Mouse (Mus musculus) forebrain, embryonic 10.5 days (tissue): ENCODE measurements around the gene Col13a1. TPM values are rescaled to one million over a fixed set of nuclear protein-coding genes. Genes with fewer than 3 reads are reported as not detected.
A peak's percentile ranks its signal among the peaks of the same experiment; 100 is the strongest.

Experiments
- DNase-seq: peaks from one replicate; pipeline ENCODE4 v3.0.0-alpha.2; 2017; ENCODE audit warnings: low spot score; ENCODE audit errors: extremely low spot score
- H3K27ac ChIP-seq: fragments of 300-500 bp; sonication (generic); 2 replicates; pipeline ENCODE4 v1.5.1; 2016; ENCODE audit warnings: mild to moderate bottlenecking
- H3K27me3 ChIP-seq: fragments of 300-500 bp; sonication (generic); 2 replicates; pipeline ENCODE4 v1.6.1; 2016; ENCODE audit warnings: mild to moderate bottlenecking; ENCODE audit not compliant: poor library complexity, severe bottlenecking
- H3K36me3 ChIP-seq: fragments of 300-500 bp; sonication (generic); replicated peaks from 2 replicates; pipeline ENCODE4 v1.6.1; 2016; ENCODE audit warnings: mild to moderate bottlenecking, moderate library complexity
- H3K4me1 ChIP-seq: fragments of 300-500 bp; sonication (generic); 2 replicates; pipeline ENCODE4 v1.6.1; 2016
- H3K4me3 ChIP-seq: fragments of 300-500 bp; sonication (generic); 2 replicates; pipeline ENCODE4 v1.5.1; 2016; ENCODE audit warnings: mild to moderate bottlenecking, moderate library complexity
- H3K9me3 ChIP-seq: fragments of 300-500 bp; sonication (generic); 2 replicates; pipeline ENCODE4 v1.6.1; 2016; ENCODE audit warnings: mild to moderate bottlenecking, moderate library complexity
- WGBS: fragments of 180-500 bp; shearing (Covaris S2); methylation state at CpG from one replicate; pipeline ENCODE4 v1.1.7; 2016; 5-methylcytosine and 5-hydroxymethylcytosine counted together
- polyA plus RNA-seq: library from polyadenylated mRNA; unstranded; fragments of >200 nt; fragmentation: Nextera tagmentation; extraction: Ambion mirVana; gene quantifications from 2 replicates; pipeline ENCODE4 v1.2.1, GENCODE M21; 2016

Col13a1 gene
- polyA plus RNA-seq, 1 experiment from 2014 or later: 3.2 TPM

- WGBS: 65% methylated on average over 5 of the region's 5 CpGs
- Histone ChIP-seq H3K9me3 (no peaks in the 10 kb centered on the region), H3K27ac (no peak overlapping the region), H3K4me3 (no peak overlapping the region), H3K27me3 (no peaks in the 10 kb centered on the region), H3K36me3 (no peaks in the 10 kb centered on the region), H3K4me1 (peaks cover 13% of the 10 kb centered on the region)
- no peak for DNase-seq
Observed at GRCm38 (mm10) chr10:61953916-61954315, 25.0 kb downstream of the Col13a1 start.

GRCm38 (mm10) chr10:61949542-61949941 is 29.4 kb downstream of the Col13a1 start:
- no peak overlapping the region for H3K4me3 ChIP-seq
- 82% methylated on average over 6 of the region's 6 CpGs for WGBS
- DNase-seq: no peak
- no peak overlapping the region for H3K27ac ChIP-seq
- H3K4me1 ChIP-seq: peaks cover 14% of the 10 kb centered on the region
- no peaks in the 10 kb centered on the region for H3K36me3 ChIP-seq
- H3K27me3 ChIP-seq: 0 out of 2 replicates have a peak, but pooled peaks cover 3% of the 10 kb centered on the region
- no peaks in the 10 kb centered on the region for H3K9me3 ChIP-seq

- H3K4me3 ChIP-seq: no peak overlapping the region
- 95% methylated on average over 2 of the region's 2 CpGs for WGBS
Observed at GRCm38 (mm10) chr10:61944386-61944785, 34.5 kb downstream of the Col13a1 start.

GRCm38 (mm10) chr10:61943480-61943879 is 35.4 kb downstream of the Col13a1 start:
- DNase-seq: no peak
- no peaks in the 10 kb centered on the region for H3K9me3 ChIP-seq
- 61% methylated on average over 10 of the region's 10 CpGs for WGBS

More at GRCm38 (mm10) chr10:61944386-61944785, 34.5 kb downstream of the Col13a1 start:
- H3K36me3 ChIP-seq: no peaks in the 10 kb centered on the region
- H3K9me3 ChIP-seq: no peaks in the 10 kb centered on the region
- no peak overlapping the region for H3K27ac ChIP-seq
- peaks cover 29% of the 10 kb centered on the region for H3K4me1 ChIP-seq
- 0 out of 2 replicates have a peak, but pooled peaks cover 12% of the 10 kb centered on the region for H3K27me3 ChIP-seq
- DNase-seq: no peak

GRCm38 (mm10) chr10:61942719-61943118 is 36.2 kb downstream of the Col13a1 start:
- H3K27me3 ChIP-seq: peaks cover 26% of the 10 kb centered on the region
- H3K36me3 ChIP-seq: no peaks in the 10 kb centered on the region
- H3K27ac ChIP-seq: no peak overlapping the region
- 79% methylated on average over 2 of the region's 2 CpGs for WGBS
- H3K4me3 ChIP-seq: no peak overlapping the region
- H3K4me1 ChIP-seq: peaks cover 26% of the 10 kb centered on the region
- DNase-seq: no peak
- H3K9me3 ChIP-seq: no peaks in the 10 kb centered on the region

More at GRCm38 (mm10) chr10:61943480-61943879, 35.4 kb downstream of the Col13a1 start:
- Histone ChIP-seq H3K4me3 (no peak overlapping the region), H3K27ac (no peak overlapping the region), H3K36me3 (no peaks in the 10 kb centered on the region), H3K4me1 (peaks cover 25% of the 10 kb centered on the region), H3K27me3 (peaks cover 21% of the 10 kb centered on the region; the same call in 1 of the 2 replicates)

GRCm38 (mm10) chr10:61936211-61937121 is 42.4 kb downstream of the Col13a1 start:
- H3K9me3 ChIP-seq: no peaks in the 10 kb centered on the region
- H3K4me1 ChIP-seq: peaks cover 43% of the 10 kb centered on the region
- peak overlapping the region; percentile 46 for H3K4me3 ChIP-seq
- H3K27ac ChIP-seq: peak overlapping the region; percentile 66
- 1% methylated on average over 28 of the region's 28 CpGs for WGBS
- no peaks in the 10 kb centered on the region for H3K36me3 ChIP-seq
- H3K27me3 ChIP-seq: peaks cover 49% of the 10 kb centered on the region
- peak; percentile 34 for DNase-seq

GRCm38 (mm10) chr10:61931678-61932077 is 47.2 kb downstream of the Col13a1 start:
- H3K4me1 ChIP-seq: peaks cover 72% of the 10 kb centered on the region
- no peaks in the 10 kb centered on the region for H3K36me3 ChIP-seq
- H3K27ac ChIP-seq: no peak overlapping the region; the same call in 1 of the 2 replicates
- 57% methylated on average over 6 of the region's 6 CpGs for WGBS
- no peaks in the 10 kb centered on the region for H3K9me3 ChIP-seq
- H3K4me3 ChIP-seq: no peak overlapping the region
- no peak for DNase-seq
- H3K27me3 ChIP-seq: peaks cover 42% of the 10 kb centered on the region

GRCm38 (mm10) chr10:61929901-61930300 is 49.0 kb downstream of the Col13a1 start:
- H3K4me3 ChIP-seq: no peak overlapping the region
- WGBS: 78% methylated on average over 6 of the region's 6 CpGs
- H3K9me3 ChIP-seq: no peaks in the 10 kb centered on the region
- peak overlapping the region; percentile 51; the same call in 1 of the 2 replicates for H3K27ac ChIP-seq
- DNase-seq: no peak
- no peaks in the 10 kb centered on the region for H3K36me3 ChIP-seq
- H3K4me1 ChIP-seq: peaks cover 56% of the 10 kb centered on the region
- H3K27me3 ChIP-seq: peaks cover 24% of the 10 kb centered on the region

- Histone ChIP-seq H3K27me3 (peaks cover 22% of the 10 kb centered on the region), H3K9me3 (no peaks in the 10 kb centered on the region), H3K4me1 (peaks cover 55% of the 10 kb centered on the region), H3K4me3 (peak overlapping the region; percentile 30), H3K27ac (peak overlapping the region; percentile 82), H3K36me3 (no peaks in the 10 kb centered on the region)
- 11% methylated on average over 24 of the region's 24 CpGs for WGBS
- DNase-seq: peak; percentile 48
Observed at GRCm38 (mm10) chr10:61928725-61929651, 49.9 kb downstream of the Col13a1 start.

GRCm38 (mm10) chr10:61925691-61926090 is 53.2 kb downstream of the Col13a1 start:
- peaks cover 58% of the 10 kb centered on the region for H3K4me1 ChIP-seq

GRCm38 (mm10) chr10:61920655-61921365 is 58.1 kb downstream of the Col13a1 start:
- H3K9me3 ChIP-seq: peaks cover 11% of the 10 kb centered on the region
- no peak overlapping the region for H3K4me3 ChIP-seq
- H3K36me3 ChIP-seq: no peaks in the 10 kb centered on the region; the same call in 1 of the 2 replicates
- no peaks in the 10 kb centered on the region for H3K27me3 ChIP-seq
- no peak for DNase-seq
- WGBS: 52% methylated on average over 11 of the region's 11 CpGs
- peaks cover 33% of the 10 kb centered on the region for H3K4me1 ChIP-seq
- H3K27ac ChIP-seq: peak overlapping the region; percentile 63

More at GRCm38 (mm10) chr10:61925691-61926090, 53.2 kb downstream of the Col13a1 start:
- H3K36me3 ChIP-seq: no peaks in the 10 kb centered on the region
- no peak for DNase-seq
- H3K9me3 ChIP-seq: no peaks in the 10 kb centered on the region
- H3K27ac ChIP-seq: no peak overlapping the region
- peaks cover 19% of the 10 kb centered on the region for H3K27me3 ChIP-seq
- H3K4me3 ChIP-seq: no peak overlapping the region
